Mouse (Mus musculus): Measurements from ENCODE around the gene Iscu. TPM values are rescaled to one million over a fixed set of nuclear protein-coding genes. Genes with fewer than 3 reads are reported as not detected.

Iscu gene
- polyA plus RNA-seq, 1 experiment from 2014 or later = 101 TPM

GRCm38 (mm10) chr5:113747629-113748028 lies 24.9 kb upstream of the Iscu start:
- 91% methylated on average over 5 of the region's 5 CpGs for WGBS
- ATAC-seq = no peak

GRCm38 (mm10) chr5:113748556-113749331 lies 23.8 kb upstream of the Iscu start:
- Histone ChIP-seq H3K36me3 (ENCODE audit: control insufficient read depth, insufficient read depth, low read length) (peaks cover 98% of the 10 kb centered on the region), H3K9ac (ENCODE audit: low read length) (no peak overlapping the region), H3K4me2 (ENCODE audit: low read length) (no peak overlapping the region), H3K4me1 (ENCODE audit: control insufficient read depth, insufficient read depth, low read length) (no peaks in the 10 kb centered on the region), H3K27ac (ENCODE audit: low read depth, low read length) (no peak overlapping the region), H3K4me3 (ENCODE audit: low read depth, low read length) (no peak overlapping the region), H3K27me3 (replicated peaks; ENCODE audit: control insufficient read depth, insufficient read depth, low read length) (no peaks in the 10 kb centered on the region), H3K9me3 (replicated peaks; ENCODE audit: control insufficient read depth, low read length) (no peaks in the 10 kb centered on the region)
- no peak for DNase-seq (ENCODE audit: low spot score)
- no peak for ATAC-seq
- 91% methylated on average over 13 of the region's 13 CpGs for WGBS

More at GRCm38 (mm10) chr5:113747629-113748028, 24.9 kb upstream of the Iscu start:
- no peaks in the 10 kb centered on the region for H3K27me3 ChIP-seq (replicated peaks; ENCODE audit: control insufficient read depth, insufficient read depth, low read length)
- DNase-seq (ENCODE audit: low spot score) = no peak
- no peaks in the 10 kb centered on the region for H3K9me3 ChIP-seq (replicated peaks; ENCODE audit: control insufficient read depth, low read length)
- no peak overlapping the region for H3K9ac ChIP-seq (ENCODE audit: low read length)
- peaks cover 98% of the 10 kb centered on the region for H3K36me3 ChIP-seq (ENCODE audit: control insufficient read depth, insufficient read depth, low read length)
- H3K4me3 ChIP-seq (ENCODE audit: low read depth, low read length) = no peak overlapping the region
- H3K27ac ChIP-seq (ENCODE audit: low read depth, low read length) = no peak overlapping the region
- H3K4me2 ChIP-seq (ENCODE audit: low read length) = no peak overlapping the region
- H3K4me1 ChIP-seq (ENCODE audit: control insufficient read depth, insufficient read depth, low read length) = no peaks in the 10 kb centered on the region

GRCm38 (mm10) chr5:113751521-113752157 lies 20.9 kb upstream of the Iscu start:
- Histone ChIP-seq H3K9me3 (replicated peaks; ENCODE audit: control insufficient read depth, low read length) (no peaks in the 10 kb centered on the region), H3K36me3 (ENCODE audit: control insufficient read depth, insufficient read depth, low read length) (peaks cover 98% of the 10 kb centered on the region), H3K4me3 (ENCODE audit: low read depth, low read length) (no peak overlapping the region), H3K4me2 (ENCODE audit: low read length) (no peak overlapping the region), H3K27ac (ENCODE audit: low read depth, low read length) (no peak overlapping the region), H3K27me3 (replicated peaks; ENCODE audit: control insufficient read depth, insufficient read depth, low read length) (no peaks in the 10 kb centered on the region), H3K9ac (ENCODE audit: low read length) (no peak overlapping the region), H3K4me1 (ENCODE audit: control insufficient read depth, insufficient read depth, low read length) (no peaks in the 10 kb centered on the region)
- DNase-seq (ENCODE audit: low spot score) = no peak
- no peak for ATAC-seq
- WGBS = 93% methylated on average over 9 of the region's 9 CpGs

- DNase-seq (ENCODE audit: low spot score) (no peak), ATAC-seq (no peak)
- Histone ChIP-seq H3K27ac (ENCODE audit: low read depth, low read length) (no peak overlapping the region), H3K27me3 (replicated peaks; ENCODE audit: control insufficient read depth, insufficient read depth, low read length) (no peaks in the 10 kb centered on the region), H3K36me3 (ENCODE audit: control insufficient read depth, insufficient read depth, low read length) (peaks cover 99% of the 10 kb centered on the region), H3K9me3 (replicated peaks; ENCODE audit: control insufficient read depth, low read length) (no peaks in the 10 kb centered on the region), H3K4me2 (ENCODE audit: low read length) (no peak overlapping the region), H3K4me1 (ENCODE audit: control insufficient read depth, insufficient read depth, low read length) (no peaks in the 10 kb centered on the region), H3K9ac (ENCODE audit: low read length) (no peak overlapping the region), H3K4me3 (ENCODE audit: low read depth, low read length) (no peak overlapping the region)
- WGBS = 90% methylated on average over 15 of the region's 15 CpGs
These were observed 17.1 kb upstream of the Iscu start for GRCm38 (mm10) chr5:113755347-113756030.

GRCm38 (mm10) chr5:113761585-113761984 lies 11.0 kb upstream of the Iscu start:
- H3K4me2 ChIP-seq (ENCODE audit: low read length) = no peak overlapping the region
- peaks cover 71% of the 10 kb centered on the region for H3K36me3 ChIP-seq (ENCODE audit: control insufficient read depth, insufficient read depth, low read length)
- H3K27ac ChIP-seq (ENCODE audit: low read depth, low read length) = no peak overlapping the region
- no peak overlapping the region for H3K9ac ChIP-seq (ENCODE audit: low read length)
- no peaks in the 10 kb centered on the region for H3K27me3 ChIP-seq (replicated peaks; ENCODE audit: control insufficient read depth, insufficient read depth, low read length)
- ATAC-seq (no peak), DNase-seq (ENCODE audit: low spot score) (no peak)
- no peaks in the 10 kb centered on the region for H3K9me3 ChIP-seq (replicated peaks; ENCODE audit: control insufficient read depth, low read length)
- WGBS = 93% methylated on average over 2 of the region's 2 CpGs
- H3K4me3 ChIP-seq (ENCODE audit: low read depth, low read length) = no peak overlapping the region
- H3K4me1 ChIP-seq (ENCODE audit: control insufficient read depth, insufficient read depth, low read length) = no peaks in the 10 kb centered on the region

GRCm38 (mm10) chr5:113764426-113764825 lies 8.1 kb upstream of the Iscu start:
- Histone ChIP-seq H3K9me3 (replicated peaks; ENCODE audit: control insufficient read depth, low read length) (no peaks in the 10 kb centered on the region), H3K27me3 (replicated peaks; ENCODE audit: control insufficient read depth, insufficient read depth, low read length) (no peaks in the 10 kb centered on the region), H3K4me2 (ENCODE audit: low read length) (no peak overlapping the region), H3K4me1 (ENCODE audit: control insufficient read depth, insufficient read depth, low read length) (no peaks in the 10 kb centered on the region; the same call in 1 of the 2 replicates), H3K9ac (ENCODE audit: low read length) (no peak overlapping the region), H3K4me3 (ENCODE audit: low read depth, low read length) (no peak overlapping the region), H3K27ac (ENCODE audit: low read depth, low read length) (no peak overlapping the region), H3K36me3 (ENCODE audit: control insufficient read depth, insufficient read depth, low read length) (peaks cover 63% of the 10 kb centered on the region)
- DNase-seq (ENCODE audit: low spot score) (no peak), ATAC-seq (no peak)
- 93% methylated on average over 7 of the region's 7 CpGs for WGBS

GRCm38 (mm10) chr5:113765641-113766526 lies 6.7 kb upstream of the Iscu start:
- 90% methylated on average over 13 of the region's 13 CpGs for WGBS
- no peak overlapping the region for H3K4me2 ChIP-seq (ENCODE audit: low read length)
- no peak overlapping the region for H3K9ac ChIP-seq (ENCODE audit: low read length)
- H3K27ac ChIP-seq (ENCODE audit: low read depth, low read length) = no peak overlapping the region
- DNase-seq (ENCODE audit: low spot score) = no peak
- H3K9me3 ChIP-seq (replicated peaks; ENCODE audit: control insufficient read depth, low read length) = no peaks in the 10 kb centered on the region
- ATAC-seq = no peak
- peaks cover 10% of the 10 kb centered on the region for H3K4me1 ChIP-seq (ENCODE audit: control insufficient read depth, insufficient read depth, low read length)
- no peak overlapping the region for H3K4me3 ChIP-seq (ENCODE audit: low read depth, low read length)
- peaks cover 49% of the 10 kb centered on the region for H3K36me3 ChIP-seq (ENCODE audit: control insufficient read depth, insufficient read depth, low read length)
- H3K27me3 ChIP-seq (replicated peaks; ENCODE audit: control insufficient read depth, insufficient read depth, low read length) = no peaks in the 10 kb centered on the region

GRCm38 (mm10) chr5:113768806-113769205 lies 3.7 kb upstream of the Iscu start:
- H3K36me3 ChIP-seq (ENCODE audit: control insufficient read depth, insufficient read depth, low read length) = peaks cover 25% of the 10 kb centered on the region
- no peak overlapping the region for H3K9ac ChIP-seq (ENCODE audit: low read length)
- peaks cover 16% of the 10 kb centered on the region for H3K4me1 ChIP-seq (ENCODE audit: control insufficient read depth, insufficient read depth, low read length)
- H3K9me3 ChIP-seq (replicated peaks; ENCODE audit: control insufficient read depth, low read length) = no peaks in the 10 kb centered on the region
- H3K27ac ChIP-seq (ENCODE audit: low read depth, low read length) = no peak overlapping the region
- H3K27me3 ChIP-seq (replicated peaks; ENCODE audit: control insufficient read depth, insufficient read depth, low read length) = no peaks in the 10 kb centered on the region
- H3K4me3 ChIP-seq (ENCODE audit: low read depth, low read length) = no peak overlapping the region
- ATAC-seq (no peak), DNase-seq (ENCODE audit: low spot score) (no peak)
- H3K4me2 ChIP-seq (ENCODE audit: low read length) = no peak overlapping the region
- WGBS = 94% methylated on average over 8 of the region's 8 CpGs

Data from forebrain, embryonic 14.5 days (tissue).